Mouse (Mus musculus): Measurements from ENCODE around the gene Nbeal2. TPM values are rescaled to one million over a fixed set of nuclear protein-coding genes. Genes with fewer than 3 reads are reported as not detected.

Nbeal2 gene
- total and polyA plus RNA-seq, 3 experiments = 3.2 to 19.7 (median 8.4) TPM

- TF ChIP-seq HCFC1 (IDR thresholded peaks at IDR 0.05; ENCODE audit: low read depth, low read length) (no peak), SMC3 (IDR thresholded peaks at IDR 0.05; ENCODE audit: low read depth, low read length) (no peak), ZMIZ1 (IDR thresholded peaks at IDR 0.05; ENCODE audit: low read depth, low read length) (no peak), TCF12 (IDR thresholded peaks at IDR 0.05; ENCODE audit: low read depth, low read length) (no peak), JUND (conservative IDR thresholded peaks at IDR 0.05; ENCODE audit: low read depth, low read length) (peak; percentile 37; the same call in 1 of the 2 replicates), USF2 (conservative IDR thresholded peaks at IDR 0.05; ENCODE audit: low read depth, low read length) (no peak), IRF4 (IDR thresholded peaks at IDR 0.05; ENCODE audit: low read depth, low read length) (no peak), RAD21 (IDR thresholded peaks at IDR 0.05; ENCODE audit: low read depth, low read length) (no peak), ZKSCAN1 (IDR thresholded peaks at IDR 0.05; ENCODE audit: borderline replicate concordance, low read depth, low read length) (no peak), KAT2A (IDR thresholded peaks at IDR 0.05; ENCODE audit: insufficient replicate concordance, low read length) (no peak)
These were observed 27.0 kb upstream of the Nbeal2 start (continued) for GRCm38 (mm10) chr9:110680736-110681507.

- Histone ChIP-seq H3K9ac (ENCODE audit: insufficient read depth, low read depth) (no peak overlapping the region), H3K9me3 (replicated peaks; ENCODE audit: low read length) (peaks cover 5% of the 10 kb centered on the region), H3K36me3 (replicated peaks in 1 of 2; ENCODE audit: control insufficient read depth in 1 of 2, insufficient read depth in 1 of 2, low read length in 1 of 2) (peaks cover 4 to 33% of the 10 kb centered on the region in 2 experiments), H3K4me2 (ENCODE audit: insufficient read depth, low read depth, poor library complexity, severe bottlenecking) (no peak overlapping the region), H3K79me2 (replicated peaks; ENCODE audit: control insufficient read depth, extremely low read depth, insufficient read depth, poor library complexity, severe bottlenecking) (peaks cover 2% of the 10 kb centered on the region; the same call in 1 of the 2 replicates), H3K4me1 (ENCODE audit: control insufficient read depth in 1 of 2, insufficient read depth in 2 of 2) (peaks cover 24 to 73% of the 10 kb centered on the region in 2 experiments), H3K27me3 (replicated peaks) (no peaks in the 10 kb centered on the region), H3K4me3 (replicated peaks in 1 of 3; ENCODE audit: low read depth in 2 of 3, low read length in 2 of 3, poor library complexity in 1 of 3) (no peak overlapping the region), H3K27ac (ENCODE audit: insufficient read depth, low read depth) (no peak overlapping the region)
- TF ChIP-seq CHD2 (IDR thresholded peaks at IDR 0.05; ENCODE audit: low read length) (no peak), MAZ (IDR thresholded peaks at IDR 0.05; ENCODE audit: low read depth, low read length) (no peak), USF2 (conservative IDR thresholded peaks at IDR 0.05; ENCODE audit: low read depth, low read length) (no peak), EP300 (IDR thresholded peaks at IDR 0.05; ENCODE audit: low read length) (no peak), RCOR1 (conservative IDR thresholded peaks at IDR 0.05; ENCODE audit: low read depth, low read length) (no peak), ZNF384 (IDR thresholded peaks at IDR 0.05; ENCODE audit: low read depth, low read length) (no peak), MAFK (IDR thresholded peaks at IDR 0.05; ENCODE audit: insufficient replicate concordance, low read length) (no peak), KAT2A (IDR thresholded peaks at IDR 0.05; ENCODE audit: insufficient replicate concordance, low read length) (no peak), TCF12 (IDR thresholded peaks at IDR 0.05; ENCODE audit: low read depth, low read length) (no peak), GABPA (IDR thresholded peaks at IDR 0.05; ENCODE audit: insufficient replicate concordance, low read depth, low read length) (no peak), MXI1 (IDR thresholded peaks at IDR 0.05; ENCODE audit: low read depth, low read length) (no peak)
- in situ Hi-C loops (cut with MboI; ENCODE audit: low pct_ligation_motif_present, low pct_unique_long_range_greater_than_20kb, low sequenced_read_pairs) = no loop called here
- no peak for DNase-seq (ENCODE audit: extremely low read depth)
- dilution Hi-C loops (cut with MboI; ENCODE audit: extremely low pct_ligation_motif_present, extremely low pct_unique_long_range_greater_than_20kb, low sequenced_read_pairs) = no loop called here
These were observed 24.9 kb upstream of the Nbeal2 start for GRCm38 (mm10) chr9:110678886-110679285.
